Mouse (Mus musculus): ENCODE results near the gene Rom1.

Gene Rom1

DNA sequence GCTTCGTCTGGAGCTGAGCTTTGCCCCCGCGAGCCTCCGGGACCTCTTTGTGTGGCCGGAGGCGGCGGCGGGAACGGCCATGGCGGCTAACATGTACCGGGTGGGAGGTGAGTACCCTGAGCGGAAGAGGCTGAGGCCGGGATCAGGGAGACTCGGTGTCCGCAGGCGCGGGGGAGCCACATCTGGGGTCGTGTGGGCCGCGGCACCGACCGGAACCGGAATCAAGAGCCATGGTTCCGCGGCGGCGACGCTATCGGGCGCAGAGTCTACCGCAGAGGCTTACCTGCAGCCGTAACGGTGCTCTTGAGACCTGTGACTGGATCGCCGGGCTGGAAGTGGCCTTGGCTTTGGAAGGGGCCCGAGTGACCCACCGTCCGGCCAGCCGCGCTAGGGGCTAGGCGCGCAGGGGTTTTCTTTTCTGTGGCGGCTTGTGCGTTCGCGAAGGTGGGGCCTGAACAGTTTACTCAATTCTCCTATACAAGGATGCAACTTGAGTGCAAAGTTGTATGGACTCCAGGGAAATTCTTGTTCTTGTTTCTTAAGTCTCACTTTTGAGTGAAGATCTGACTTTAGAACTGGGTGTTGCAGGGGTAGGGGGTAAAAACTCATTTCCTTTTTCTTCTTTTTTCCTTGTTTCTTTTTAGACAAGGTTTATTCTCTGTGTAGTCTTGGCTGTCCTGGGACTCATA is 13.3 kb upstream of the Rom1 start:
- no peak for DNase-seq (ENCODE audit: low spot score in 2 of 2)

- DNase-seq (ENCODE audit: low spot score in 2 of 2), result peak; percentile 91 to 93
Observed at GRCm38 (mm10) chr19:8941515-8942217, 12.5 kb upstream of the Rom1 start, which contains the start of gene Mta2. TSS of gene Mta2 (plus strand) at chr19:8941875.

- DNase-seq (ENCODE audit: low spot score in 2 of 2), result no peak
Observed at GRCm38 (mm10) chr19:8941136-8941514, 12.0 kb upstream of the Rom1 start.

DNA sequence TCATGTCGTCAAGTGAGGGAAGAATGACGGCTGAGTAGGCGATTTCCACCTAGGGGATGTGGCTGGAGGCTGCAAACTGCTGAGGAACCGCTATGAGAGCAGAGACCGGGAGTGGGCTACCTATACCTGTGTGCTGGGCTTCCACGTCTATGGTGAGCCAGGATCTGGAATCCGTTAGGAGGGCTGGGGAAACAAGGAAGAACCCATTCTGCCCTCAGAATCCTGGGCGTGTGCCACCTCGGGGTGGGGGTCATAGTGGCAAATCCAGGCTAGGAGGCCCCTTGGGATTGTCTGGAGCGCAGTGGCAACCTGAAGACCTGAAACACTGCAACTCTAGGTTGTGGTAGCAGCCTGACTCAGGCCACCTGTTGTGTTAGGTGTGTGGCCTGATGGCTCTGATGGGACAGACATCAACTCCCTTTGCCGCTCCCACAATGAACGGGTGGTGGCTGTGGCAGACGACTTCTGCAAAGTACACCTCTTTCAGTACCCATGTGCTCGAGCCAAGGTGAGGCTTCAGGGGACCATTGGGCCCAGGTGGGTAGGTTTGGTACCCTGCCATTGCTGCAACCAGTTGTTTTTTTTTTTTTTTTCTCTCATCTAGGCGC is 11.5 kb upstream of the Rom1 start:
- DNase-seq (ENCODE audit: low spot score in 2 of 2), result no peak

DNA sequence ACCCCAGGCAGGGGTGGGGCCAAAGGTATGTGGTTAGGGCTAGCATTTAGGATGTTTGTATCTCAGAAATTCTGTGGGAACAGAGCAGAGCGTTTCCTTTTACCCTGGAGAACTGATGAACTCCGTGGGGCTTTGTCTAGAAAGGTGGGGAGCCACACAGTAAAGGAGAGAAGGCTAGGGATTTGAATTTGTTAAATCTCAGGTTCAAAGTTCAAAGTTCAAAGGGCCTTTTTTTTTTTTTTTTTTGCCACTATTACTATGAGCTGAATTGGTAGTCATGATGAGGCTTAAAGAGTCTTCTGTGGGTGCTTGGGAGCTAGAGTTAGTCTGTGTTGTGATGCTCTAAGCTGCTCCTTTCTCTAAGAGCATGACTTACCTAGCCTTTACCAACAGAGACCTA is 7.6 kb upstream of the Rom1 start:
- DNase-seq (ENCODE audit: low spot score in 2 of 2), result no peak

DNA sequence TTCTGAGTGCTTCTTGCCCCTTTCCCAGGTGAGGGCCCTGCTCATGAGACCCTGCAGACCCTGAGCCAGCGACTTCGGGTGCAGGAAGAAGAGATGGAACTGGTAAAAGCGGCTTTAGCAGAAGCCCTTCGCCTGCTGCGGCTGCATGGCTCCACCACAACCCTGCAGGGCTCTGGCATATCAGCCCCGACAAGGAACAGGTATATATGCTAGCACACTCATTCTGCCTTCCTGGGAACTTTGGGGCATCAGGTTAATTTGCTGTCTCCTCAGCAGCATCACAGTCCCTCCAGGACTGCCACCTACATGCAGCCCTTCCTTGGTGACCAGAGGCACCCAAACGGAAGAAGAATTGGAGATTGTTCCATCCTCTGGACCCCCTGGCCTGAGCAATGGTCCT is 1.6 kb upstream of the Rom1 start:
- no peak for DNase-seq (ENCODE audit: low spot score in 2 of 2)

DNA sequence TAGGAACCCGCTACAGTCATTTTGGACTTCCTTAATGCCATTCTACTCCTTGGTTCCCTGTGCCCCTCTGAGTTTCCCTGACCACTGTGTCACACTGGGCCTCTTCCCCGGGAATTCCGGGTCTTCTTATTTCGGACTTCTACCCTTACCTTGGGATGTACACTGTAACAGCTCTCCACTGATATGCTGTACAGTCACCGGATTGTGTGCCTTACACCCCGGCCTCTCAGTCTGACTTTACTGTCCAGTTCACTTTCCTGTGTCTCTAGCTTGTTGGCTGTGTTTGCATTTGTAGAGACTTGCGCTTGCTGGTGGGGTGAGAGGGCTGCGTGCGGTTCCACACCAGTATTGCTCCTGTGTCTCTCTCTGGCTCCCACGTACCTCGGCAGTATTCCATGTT is 961 bp upstream of the Rom1 start:
- no peak for DNase-seq (ENCODE audit: low spot score in 2 of 2)

DNA sequence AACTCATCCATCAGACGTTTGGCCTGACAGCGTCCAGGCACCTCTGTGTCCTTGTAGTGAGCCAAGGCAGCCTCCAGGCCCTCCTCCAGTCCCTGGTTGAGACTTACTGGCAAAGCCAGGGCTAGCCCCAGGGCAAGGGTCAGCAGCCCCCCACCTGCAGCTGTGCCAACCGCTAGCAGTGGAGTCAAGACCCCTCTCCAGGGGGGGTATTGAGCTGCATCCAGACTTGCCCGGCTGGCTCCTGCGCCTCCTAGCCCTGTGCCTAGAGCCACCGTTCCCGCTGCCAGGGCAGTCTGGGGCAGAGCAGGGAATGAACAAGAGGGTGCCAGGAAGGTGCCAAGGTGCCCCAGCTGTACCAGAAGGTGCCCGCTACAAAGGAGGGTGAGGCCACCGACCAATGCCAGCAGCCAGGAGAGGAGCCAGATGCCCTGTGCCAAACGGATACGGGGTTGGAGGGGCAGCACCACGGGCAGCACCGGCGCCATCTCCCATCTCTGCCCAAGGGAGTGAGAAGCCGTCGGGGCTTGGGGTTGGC is 400 bp downstream of the Rom1 start:
- DNase-seq (ENCODE audit: low spot score in 2 of 2), result no peak

DNA sequence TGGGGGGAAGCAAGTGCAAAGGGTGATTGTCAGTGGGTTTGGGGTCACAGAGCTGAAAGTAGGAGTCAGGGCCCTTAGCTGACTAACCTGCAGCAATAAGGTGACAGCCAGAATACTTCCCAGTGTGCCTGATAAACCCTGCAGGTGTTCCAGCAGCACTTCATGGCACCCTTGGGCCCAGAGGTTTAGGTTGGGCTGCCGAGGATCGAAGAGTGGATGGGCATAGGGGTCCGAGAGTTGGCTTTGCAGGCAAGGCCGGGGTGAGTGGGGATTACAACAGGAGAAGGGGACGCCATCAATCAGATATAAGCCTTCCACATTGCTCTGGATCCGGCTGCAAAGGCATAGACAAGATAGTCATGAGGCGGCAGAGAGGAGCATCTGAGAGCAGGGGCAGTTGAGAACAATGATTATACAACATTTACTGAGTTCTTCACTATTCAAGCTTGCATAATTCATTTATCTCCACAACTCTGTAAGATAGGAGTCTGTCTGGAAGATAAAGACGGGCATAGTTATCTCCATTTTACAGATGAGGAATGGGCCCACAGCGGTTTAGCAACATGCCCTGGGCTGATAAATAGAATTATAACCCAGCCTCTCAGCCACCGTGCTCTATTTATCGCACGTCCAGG is 1.1 kb downstream of the Rom1 start:
- DNase-seq (ENCODE audit: low spot score in 2 of 2), result no peak

- no peak for DNase-seq (ENCODE audit: low spot score in 2 of 2)
Observed at GRCm38 (mm10) chr19:8926766-8927165, 2.4 kb downstream of the Rom1 start.

DNA sequence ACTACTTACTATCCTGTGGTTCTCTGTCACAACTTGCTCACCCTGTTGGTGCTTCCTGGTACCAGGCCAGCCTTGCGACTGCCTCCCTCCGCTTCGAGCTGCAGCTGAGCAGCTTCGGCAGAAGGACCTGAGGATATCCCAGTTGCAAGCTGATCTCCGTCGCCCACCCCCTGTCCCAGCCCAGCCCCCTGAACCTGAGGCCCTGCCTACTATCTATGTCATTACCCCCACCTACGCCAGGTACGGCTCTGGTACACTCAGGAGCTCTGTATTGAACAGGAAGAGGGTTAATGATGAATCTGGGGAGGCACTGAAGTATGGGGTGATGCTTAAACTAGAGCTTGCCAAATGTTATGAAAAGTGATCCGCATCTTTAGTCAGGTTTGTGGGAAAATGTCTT is 7.4 kb downstream of the Rom1 start:
- DNase-seq (ENCODE audit: low spot score in 2 of 2), result no peak

GRCm38 (mm10) chr19:8920836-8921291 is 8.3 kb downstream of the Rom1 start:
- no peak for DNase-seq (ENCODE audit: low spot score in 2 of 2)

- DNase-seq (ENCODE audit: low spot score in 2 of 2), result peak; percentile 89 to 92
Observed at GRCm38 (mm10) chr19:8920073-8920736, 9.0 kb downstream of the Rom1 start, which contains the start of gene B3gat3. TSS of gene B3gat3 (plus strand) at chr19:8920374.

DNA sequence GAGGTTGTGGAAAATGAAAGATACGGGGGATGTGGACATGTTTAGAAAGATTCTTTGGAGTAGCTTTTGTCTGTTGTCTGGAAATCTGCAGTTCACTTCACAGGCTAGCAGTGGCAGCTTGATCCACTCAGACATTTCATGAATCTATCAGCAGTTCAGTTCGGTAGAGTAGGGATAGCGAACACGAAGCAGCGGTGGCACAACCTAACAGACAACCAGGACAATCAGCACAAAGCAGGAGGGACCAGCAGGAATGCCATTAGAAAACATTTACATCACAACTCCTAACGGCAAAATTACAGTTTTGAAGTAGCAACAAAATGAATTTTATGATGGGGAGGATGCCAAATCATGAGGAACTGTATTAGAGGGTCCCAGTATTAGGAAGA is 9.5 kb downstream of the Rom1 start:
- no peak for DNase-seq (ENCODE audit: low spot score in 2 of 2)

GRCm38 (mm10) chr19:8919000-8919399 is 10.2 kb downstream of the Rom1 start:
- no peak for DNase-seq (ENCODE audit: low spot score in 2 of 2)

GRCm38 (mm10) chr19:8914212-8914611 is 14.9 kb downstream of the Rom1 start:
- DNase-seq (ENCODE audit: low spot score in 2 of 2), result no peak

- no peak for DNase-seq (ENCODE audit: low spot score in 2 of 2)
Observed at GRCm38 (mm10) chr19:8911810-8912209, 17.3 kb downstream of the Rom1 start.

GRCm38 (mm10) chr19:8908531-8908930 is 20.6 kb downstream of the Rom1 start:
- DNase-seq (ENCODE audit: low spot score in 2 of 2), result no peak

- DNase-seq (ENCODE audit: low spot score in 2 of 2), result no peak
Observed at GRCm38 (mm10) chr19:8903412-8903811, 25.7 kb downstream of the Rom1 start.

GRCm38 (mm10) chr19:8899079-8899478 is 30.1 kb downstream of the Rom1 start:
- no peak for DNase-seq (ENCODE audit: low spot score in 2 of 2)

GRCm38 (mm10) chr19:8898576-8898975 is 30.6 kb downstream of the Rom1 start:
- DNase-seq (ENCODE audit: low spot score in 2 of 2), result no peak

Measured in frontal cortex, postnatal 25 days (tissue).